Mouse (Mus musculus): ENCODE data around the gene Bbs7.

DNA sequence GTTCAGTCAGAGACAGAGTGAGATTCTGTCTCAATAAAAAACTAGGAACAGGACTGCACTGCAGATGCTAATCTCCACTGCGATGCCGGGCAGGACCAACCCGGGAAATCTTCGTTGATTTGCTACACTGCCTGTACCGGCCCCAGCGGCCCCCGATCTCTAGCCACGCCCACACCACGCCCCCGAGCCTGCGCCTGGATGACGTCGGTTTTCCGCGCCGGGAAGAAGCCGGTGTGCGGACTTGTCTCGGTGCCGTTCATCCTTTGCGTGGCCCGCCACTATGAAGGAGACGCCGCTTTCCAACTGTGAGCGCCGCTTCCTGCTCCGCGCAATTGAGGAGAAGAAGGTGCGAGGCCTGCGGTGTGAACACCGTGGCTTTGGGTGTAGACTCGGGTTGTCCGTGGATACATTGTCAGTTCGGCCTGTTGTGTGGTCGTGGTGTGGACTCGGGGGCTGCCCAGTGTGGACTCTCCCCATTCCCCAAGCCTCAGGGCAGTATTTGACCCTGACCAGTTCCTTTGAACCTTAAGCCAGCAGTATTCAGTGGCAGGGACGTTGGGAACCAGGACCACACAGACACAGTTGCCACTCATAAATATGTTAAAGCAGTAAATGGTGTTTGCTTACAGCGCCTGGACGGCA, 60.8 kb downstream of the Bbs7 start, which contains the start of gene Exosc9:
- TF ChIP-seq CTCF (IDR thresholded peaks at IDR 0.05; ENCODE audit: insufficient read depth, low read length) (no peak), POLR2A (IDR thresholded peaks at IDR 0.05; ENCODE audit: borderline replicate concordance, extremely low read depth, low read depth, low read length) (peak; percentile 49; the same call in 1 of the 2 replicates)

Measured in lung, adult 2 months (tissue).